Mouse (Mus musculus): ENCODE measurements around the gene Icam4. TPM values are rescaled to one million over a fixed set of nuclear protein-coding genes. Genes with fewer than 3 reads are reported as not detected.
A peak's percentile ranks its signal among the peaks of the same experiment; 100 is the strongest.

Gene Icam4
- total and polyA plus RNA-seq, 3 experiments, result 193 to 268 (median 260) TPM

GRCm38 (mm10) chr9:21015571-21016130 lies 13.5 kb upstream of the Icam4 start, which contains the start of gene Icam1 (continued):
- TF ChIP-seq CTCF (IDR thresholded peaks at IDR 0.05 in 2 of 3, conservative IDR thresholded peaks at IDR 0.05 in 1 of 3; ENCODE audit: control insufficient read depth in 1 of 3, insufficient read depth in 1 of 3, low read depth in 2 of 3, low read length in 3 of 3, poor library complexity in 1 of 3, severe bottlenecking in 1 of 3) (no peak), RCOR1 (IDR thresholded peaks at IDR 0.05; ENCODE audit: low read depth, low read length) (no peak), MAX (IDR thresholded peaks at IDR 0.05; ENCODE audit: low read length) (no peak)

- peaks cover 11% of the 10 kb centered on the region for H3K79me2 ChIP-seq (ENCODE audit: control insufficient read depth, insufficient read depth, low read length, poor library complexity)
- TF ChIP-seq RCOR1 (IDR thresholded peaks at IDR 0.05; ENCODE audit: low read depth, low read length), result no peak
- TF ChIP-seq TBP (IDR thresholded peaks at IDR 0.05; ENCODE audit: low read depth, low read length), result peak; percentile 9
- TF ChIP-seq NELFE (IDR thresholded peaks at IDR 0.05; ENCODE audit: low read depth, low read length), result no peak
- H3K36me3 ChIP-seq (ENCODE audit: control insufficient read depth in 1 of 2, insufficient read depth in 2 of 2, low read length in 2 of 2), result peaks cover 0 to 34% of the 10 kb centered on the region in 2 experiments; a peak in 2 of 4 replicates
- no peaks in the 10 kb centered on the region for H3K9me3 ChIP-seq (replicated peaks; ENCODE audit: insufficient read depth, low read length)
- H3K27ac ChIP-seq (ENCODE audit: control insufficient read depth, low read depth, low read length), result peak overlapping the region; percentile 10
- H3K9ac ChIP-seq (ENCODE audit: control insufficient read depth, low read depth, low read length, poor library complexity, severe bottlenecking), result peak overlapping the region; percentile 65
- peak; percentile 83 for DNase-seq (ENCODE audit: low read depth, low spot score)
- H3K4me1 ChIP-seq (ENCODE audit: control insufficient read depth in 1 of 2, insufficient read depth in 2 of 2, low read length in 2 of 2), result peaks cover 20 to 49% of the 10 kb centered on the region in 2 experiments
- no peaks in the 10 kb centered on the region for H3K27me3 ChIP-seq (ENCODE audit: control insufficient read depth in 1 of 2, insufficient read depth in 2 of 2, low read length in 2 of 2)
- H3K4me3 ChIP-seq (ENCODE audit: control insufficient read depth in 1 of 2, insufficient read depth in 1 of 2, low read depth in 2 of 2, low read length in 2 of 2), result peak overlapping the region; percentile 59
These were observed 12.6 kb upstream of the Icam4 start for GRCm38 (mm10) chr9:21016331-21017176.

DNA sequence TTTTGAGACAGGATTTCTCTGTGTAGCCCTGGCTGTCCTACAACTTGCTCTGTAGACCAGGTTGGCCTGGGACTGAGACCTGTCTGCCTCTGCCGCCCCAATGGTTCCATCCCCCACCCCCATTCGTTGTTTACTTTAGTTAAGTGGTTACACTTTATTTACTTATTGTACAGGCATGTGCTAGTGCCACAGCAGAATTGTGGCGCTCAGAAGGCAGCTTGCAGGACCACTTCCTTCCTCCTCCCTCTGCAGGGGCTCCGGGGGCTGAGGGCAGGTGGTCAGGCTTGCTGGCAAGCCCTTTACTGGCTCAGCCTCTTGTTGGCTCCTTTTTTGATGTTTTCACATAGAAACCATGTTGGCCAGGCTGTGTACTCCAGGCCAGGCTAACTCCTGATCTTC lies 12.0 kb upstream of the Icam4 start:
- Histone ChIP-seq H3K4me1 (ENCODE audit: control insufficient read depth in 1 of 2, insufficient read depth in 2 of 2, low read length in 2 of 2) (peaks cover 14 to 43% of the 10 kb centered on the region in 2 experiments), H3K9me3 (replicated peaks; ENCODE audit: insufficient read depth, low read length) (no peaks in the 10 kb centered on the region), H3K9ac (ENCODE audit: control insufficient read depth, low read depth, low read length, poor library complexity, severe bottlenecking) (peak overlapping the region; percentile 60), H3K36me3 (ENCODE audit: control insufficient read depth in 1 of 2, insufficient read depth in 2 of 2, low read length in 2 of 2) (peaks cover 0 to 29% of the 10 kb centered on the region in 2 experiments; a peak in 2 of 4 replicates), H3K27me3 (ENCODE audit: control insufficient read depth in 1 of 2, insufficient read depth in 2 of 2, low read length in 2 of 2) (no peaks in the 10 kb centered on the region), H3K79me2 (ENCODE audit: control insufficient read depth, insufficient read depth, low read length, poor library complexity) (peaks cover 11% of the 10 kb centered on the region), H3K27ac (ENCODE audit: control insufficient read depth, low read depth, low read length) (no peak overlapping the region), H3K4me3 (ENCODE audit: control insufficient read depth in 1 of 2, insufficient read depth in 1 of 2, low read depth in 2 of 2, low read length in 2 of 2) (peak overlapping the region; percentile 59)
- peak; percentile 52 for DNase-seq (ENCODE audit: low read depth, low spot score)
- TF ChIP-seq POLR2A (IDR thresholded peaks at IDR 0.05; ENCODE audit: control insufficient read depth in 1 of 2, insufficient read depth in 1 of 2, low read depth in 1 of 2, low read length in 2 of 2, poor library complexity in 1 of 2) (no peak), KAT2A (conservative IDR thresholded peaks at IDR 0.05; ENCODE audit: low read depth, low read length) (no peak), TBP (IDR thresholded peaks at IDR 0.05; ENCODE audit: low read depth, low read length) (no peak; the same call in 1 of the 2 replicates), MEF2A (IDR thresholded peaks at IDR 0.05; ENCODE audit: extremely low read depth, insufficient replicate concordance, low read depth, low read length, poor library complexity, severe bottlenecking) (no peak), SIN3A (IDR thresholded peaks at IDR 0.05; ENCODE audit: low read length) (no peak), CTCF (IDR thresholded peaks at IDR 0.05 in 2 of 3, conservative IDR thresholded peaks at IDR 0.05 in 1 of 3; ENCODE audit: control insufficient read depth in 1 of 3, insufficient read depth in 1 of 3, low read depth in 2 of 3, low read length in 3 of 3, poor library complexity in 1 of 3, severe bottlenecking in 1 of 3) (no peak), CHD2 (IDR thresholded peaks at IDR 0.05; ENCODE audit: low read length) (no peak), GATA1 (IDR thresholded peaks at IDR 0.05; ENCODE audit: low read depth, low read length) (no peak), MAFK (IDR thresholded peaks at IDR 0.05; ENCODE audit: borderline replicate concordance, low read depth, low read length) (no peak), ZC3H11A (IDR thresholded peaks at IDR 0.05; ENCODE audit: low read depth, low read length) (no peak), POLR2AphosphoS2 (IDR thresholded peaks at IDR 0.05; ENCODE audit: low read length) (no peak), MYC (IDR thresholded peaks at IDR 0.05; ENCODE audit: low read depth, low read length) (no peak), BHLHE40 (IDR thresholded peaks at IDR 0.05; ENCODE audit: borderline replicate concordance, low read depth, low read length) (no peak), MYB (IDR thresholded peaks at IDR 0.05; ENCODE audit: low read depth, low read length) (no peak)
